Mouse (Mus musculus): ENCODE results near the gene Apobec2.

- TF ChIP-seq EP300 (optimal IDR thresholded peaks at IDR 0.05) (no peak), CTCF (IDR thresholded peaks at IDR 0.05; ENCODE audit: low read depth) (no peak)
These were observed 16.7 kb downstream of the Apobec2 start for GRCm38 (mm10) chr17:48416011-48416410.

All from stomach, postnatal 0 days (tissue).